Mouse (Mus musculus): Measurements from ENCODE around the gene Abca16. TPM values are rescaled to one million over a fixed set of nuclear protein-coding genes. Genes with fewer than 3 reads are reported as not detected.

Abca16 gene
- polyA plus RNA-seq (2014; fragmentation: Nextera tagmentation; extraction: Ambion mirVana): not detected in 2 replicates

DNA sequence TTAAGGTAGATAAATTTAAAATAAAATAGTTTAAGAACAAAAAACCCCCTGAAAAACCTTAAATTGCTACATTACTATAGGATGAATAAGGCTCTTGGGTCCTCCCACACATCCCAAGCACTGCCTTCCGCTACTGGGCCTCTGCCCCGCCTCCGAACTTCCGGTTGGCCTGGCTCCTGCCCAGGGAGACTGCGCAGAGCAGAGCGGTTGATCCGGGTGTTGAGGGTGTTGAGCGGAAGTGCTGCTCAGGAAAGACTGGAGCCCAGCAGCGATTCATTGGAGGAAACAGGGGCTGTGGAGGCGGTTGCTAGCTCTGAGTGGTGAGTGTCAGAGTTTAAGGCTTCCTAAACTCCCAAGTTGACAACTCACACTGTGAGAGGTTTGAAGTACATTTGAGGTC, at the start of gene Abca16:
Abca16 (plus strand) TSS at position 201 of the 400 bp plus-strand sequence.
- no peak within 1 kb of the TSS for H3K4me3 ChIP-seq (ENCODE audit: low read length)
- no peak within 1 kb of the TSS for H3K9ac ChIP-seq (ENCODE audit: low read depth, low read length)
- WGBS: 65% methylated on average over 10 of the region's 10 CpGs
- no peak within 1 kb of the TSS for H3K27ac ChIP-seq (ENCODE audit: low read depth, low read length)
- H3K4me1 ChIP-seq (ENCODE audit: control insufficient read depth, insufficient read depth, low read length): no peaks in the 10 kb centered on the region
- no peaks in the 10 kb centered on the region for H3K36me3 ChIP-seq (ENCODE audit: control insufficient read depth, insufficient read depth, low read length)
- H3K9me3 ChIP-seq (ENCODE audit: control insufficient read depth, low read length): no peaks in the 10 kb centered on the region
- H3K27me3 ChIP-seq (ENCODE audit: control insufficient read depth, insufficient read depth, low read length): no peaks in the 10 kb centered on the region
- no peak within 1 kb of the TSS for H3K4me2 ChIP-seq (replicated peaks; ENCODE audit: low read depth, low read length)
- no peak for ATAC-seq (ENCODE audit: low FRiP score, low TSS enrichment)

DNA sequence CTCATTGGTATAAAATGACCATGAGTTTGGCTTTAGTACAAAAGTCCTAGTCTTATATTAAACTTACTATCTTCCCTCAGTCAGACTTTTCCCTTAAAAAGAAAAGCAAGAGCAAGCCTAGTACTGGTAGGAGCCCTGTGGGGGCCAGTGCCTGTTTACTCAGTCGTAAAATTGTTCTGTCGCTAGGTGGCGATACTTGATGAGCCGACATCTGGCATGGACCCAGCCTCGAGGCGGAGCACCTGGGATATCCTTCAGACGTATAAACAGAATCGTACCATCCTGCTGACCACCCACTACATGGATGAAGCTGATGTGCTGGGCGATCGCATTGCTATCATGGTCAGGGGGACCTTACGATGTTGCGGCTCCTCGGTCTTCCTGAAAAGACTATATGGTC, 48.3 kb upstream of the Abca16 start:
- Histone ChIP-seq H3K27ac (ENCODE audit: low read depth, low read length) (no peak overlapping the region), H3K4me3 (ENCODE audit: low read length) (no peak overlapping the region), H3K4me2 (replicated peaks; ENCODE audit: low read depth, low read length) (no peak overlapping the region), H3K36me3 (ENCODE audit: control insufficient read depth, insufficient read depth, low read length) (no peaks in the 10 kb centered on the region), H3K9ac (ENCODE audit: low read depth, low read length) (no peak overlapping the region), H3K4me1 (ENCODE audit: control insufficient read depth, insufficient read depth, low read length) (no peaks in the 10 kb centered on the region), H3K9me3 (ENCODE audit: control insufficient read depth, low read length) (no peaks in the 10 kb centered on the region), H3K27me3 (ENCODE audit: control insufficient read depth, insufficient read depth, low read length) (no peaks in the 10 kb centered on the region)
- 40% methylated on average over 13 of the region's 13 CpGs for WGBS
- no peak for ATAC-seq (ENCODE audit: low FRiP score, low TSS enrichment)

- 87% methylated on average over 1 of the region's 1 CpGs for WGBS
- Histone ChIP-seq H3K9me3 (ENCODE audit: control insufficient read depth, low read length) (no peaks in the 10 kb centered on the region), H3K4me3 (ENCODE audit: low read length) (no peak overlapping the region), H3K4me2 (replicated peaks; ENCODE audit: low read depth, low read length) (no peak overlapping the region), H3K4me1 (ENCODE audit: control insufficient read depth, insufficient read depth, low read length) (no peaks in the 10 kb centered on the region), H3K9ac (ENCODE audit: low read depth, low read length) (no peak overlapping the region), H3K36me3 (ENCODE audit: control insufficient read depth, insufficient read depth, low read length) (no peaks in the 10 kb centered on the region), H3K27ac (ENCODE audit: low read depth, low read length) (no peak overlapping the region), H3K27me3 (ENCODE audit: control insufficient read depth, insufficient read depth, low read length) (no peaks in the 10 kb centered on the region)
- no peak for ATAC-seq (ENCODE audit: low FRiP score, low TSS enrichment)
Measured at GRCm38 (mm10) chr7:120412391-120412790, 2.9 kb downstream of the Abca16 start.

GRCm38 (mm10) chr7:120426625-120427024, 17.2 kb downstream of the Abca16 start:
- 23% methylated on average over 3 of the region's 3 CpGs for WGBS

DNA sequence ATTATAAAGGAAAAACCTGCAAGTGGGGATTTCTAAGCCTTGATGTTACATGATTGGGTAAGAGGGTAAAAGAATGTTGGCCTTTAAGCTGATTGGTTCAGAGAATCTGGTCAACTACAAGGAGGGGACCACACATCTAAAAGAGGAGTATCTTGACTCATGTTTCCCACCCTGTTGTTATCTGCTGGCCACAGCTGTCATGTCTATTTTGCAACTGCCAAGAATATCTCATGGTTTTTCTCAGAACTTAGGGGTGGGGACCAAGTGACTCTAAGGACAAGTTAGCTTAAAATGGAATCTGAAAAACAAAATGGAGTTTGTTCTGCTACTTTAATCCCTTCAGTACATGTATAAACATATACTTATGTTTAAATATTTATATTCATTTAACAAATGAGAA, 22.0 kb downstream of the Abca16 start:
- H3K27me3 ChIP-seq (ENCODE audit: control insufficient read depth, insufficient read depth, low read length): no peaks in the 10 kb centered on the region
- no peaks in the 10 kb centered on the region for H3K4me1 ChIP-seq (ENCODE audit: control insufficient read depth, insufficient read depth, low read length)
- H3K36me3 ChIP-seq (ENCODE audit: control insufficient read depth, insufficient read depth, low read length): no peaks in the 10 kb centered on the region
- no peak overlapping the region for H3K9ac ChIP-seq (ENCODE audit: low read depth, low read length)
- ATAC-seq (ENCODE audit: low FRiP score, low TSS enrichment): no peak
- H3K4me3 ChIP-seq (ENCODE audit: low read length): no peak overlapping the region
- H3K9me3 ChIP-seq (ENCODE audit: control insufficient read depth, low read length): no peaks in the 10 kb centered on the region
- no peak overlapping the region for H3K4me2 ChIP-seq (replicated peaks; ENCODE audit: low read depth, low read length)
- no peak overlapping the region for H3K27ac ChIP-seq (ENCODE audit: low read depth, low read length)

More at GRCm38 (mm10) chr7:120426625-120427024, 17.2 kb downstream of the Abca16 start:
- Histone ChIP-seq H3K27ac (ENCODE audit: low read depth, low read length) (no peak overlapping the region), H3K9ac (ENCODE audit: low read depth, low read length) (no peak overlapping the region), H3K9me3 (ENCODE audit: control insufficient read depth, low read length) (no peaks in the 10 kb centered on the region), H3K4me2 (replicated peaks; ENCODE audit: low read depth, low read length) (no peak overlapping the region), H3K27me3 (ENCODE audit: control insufficient read depth, insufficient read depth, low read length) (no peaks in the 10 kb centered on the region), H3K4me3 (ENCODE audit: low read length) (no peak overlapping the region), H3K4me1 (ENCODE audit: control insufficient read depth, insufficient read depth, low read length) (no peaks in the 10 kb centered on the region), H3K36me3 (ENCODE audit: control insufficient read depth, insufficient read depth, low read length) (no peaks in the 10 kb centered on the region)
- no peak for ATAC-seq (ENCODE audit: low FRiP score, low TSS enrichment)

GRCm38 (mm10) chr7:120503891-120504662, 94.6 kb downstream of the Abca16 start:
- no peak overlapping the region for H3K27ac ChIP-seq (ENCODE audit: low read depth, low read length)
- peak overlapping the region; percentile 48 for H3K9ac ChIP-seq (ENCODE audit: low read depth, low read length)
- 6% methylated on average over 31 of the region's 31 CpGs for WGBS
- H3K36me3 ChIP-seq (ENCODE audit: control insufficient read depth, insufficient read depth, low read length): no peaks in the 10 kb centered on the region
- no peaks in the 10 kb centered on the region for H3K27me3 ChIP-seq (ENCODE audit: control insufficient read depth, insufficient read depth, low read length)
- peak; percentile 73; the same call in 1 of the 2 replicates for ATAC-seq (ENCODE audit: low FRiP score, low TSS enrichment)
- H3K9me3 ChIP-seq (ENCODE audit: control insufficient read depth, low read length): no peaks in the 10 kb centered on the region
- H3K4me2 ChIP-seq (replicated peaks; ENCODE audit: low read depth, low read length): peak overlapping the region; percentile 81
- peak overlapping the region; percentile 40 for H3K4me3 ChIP-seq (ENCODE audit: low read length)
- H3K4me1 ChIP-seq (ENCODE audit: control insufficient read depth, insufficient read depth, low read length): no peaks in the 10 kb centered on the region

DNA sequence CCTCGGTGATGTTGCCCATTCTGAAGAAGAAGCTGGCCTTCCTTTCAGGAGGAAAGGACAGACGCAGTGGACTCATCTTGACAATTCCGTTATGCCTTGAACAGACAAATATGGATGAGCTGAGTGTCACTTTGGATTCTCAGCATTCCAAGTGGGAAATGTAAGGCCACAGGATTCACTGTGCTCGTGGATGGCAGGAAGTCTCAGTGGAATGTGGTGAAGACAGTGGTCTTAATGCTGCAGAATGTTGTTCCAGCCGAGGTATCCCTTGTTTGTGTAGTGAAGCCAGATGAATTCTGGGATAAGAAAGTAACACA, 95.2 kb downstream of the Abca16 start:
- H3K4me3 ChIP-seq (ENCODE audit: low read length): peak overlapping the region; percentile 40
- H3K4me2 ChIP-seq (replicated peaks; ENCODE audit: low read depth, low read length): peak overlapping the region; percentile 81
- ATAC-seq (ENCODE audit: low FRiP score, low TSS enrichment): no peak
- no peaks in the 10 kb centered on the region for H3K4me1 ChIP-seq (ENCODE audit: control insufficient read depth, insufficient read depth, low read length)
- 33% methylated on average over 5 of the region's 5 CpGs for WGBS
- no peaks in the 10 kb centered on the region for H3K27me3 ChIP-seq (ENCODE audit: control insufficient read depth, insufficient read depth, low read length)
- H3K9me3 ChIP-seq (ENCODE audit: control insufficient read depth, low read length): no peaks in the 10 kb centered on the region
- peak overlapping the region; percentile 48 for H3K9ac ChIP-seq (ENCODE audit: low read depth, low read length)
- no peak overlapping the region for H3K27ac ChIP-seq (ENCODE audit: low read depth, low read length)
- H3K36me3 ChIP-seq (ENCODE audit: control insufficient read depth, insufficient read depth, low read length): no peaks in the 10 kb centered on the region

DNA sequence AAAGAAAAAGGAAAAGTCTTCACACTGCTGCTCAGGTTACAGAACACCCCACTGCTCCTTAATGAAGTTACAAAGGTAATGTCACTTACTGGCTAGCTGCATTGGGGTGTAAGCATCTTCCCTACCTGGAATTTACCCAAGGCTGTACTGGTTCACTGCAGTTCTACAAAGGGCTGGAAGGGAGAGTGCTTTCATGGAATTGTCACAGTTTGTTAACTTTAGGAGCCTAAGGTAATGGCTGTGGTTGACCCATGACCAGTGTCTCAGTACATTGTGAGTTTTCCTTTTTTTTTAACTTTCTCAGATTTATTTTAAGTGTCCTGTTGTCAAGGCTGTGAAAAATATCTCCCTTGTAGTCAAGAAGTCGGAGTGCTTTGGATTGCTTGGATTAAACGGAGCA, 125.4 kb downstream of the Abca16 start:
- H3K9ac ChIP-seq (ENCODE audit: low read depth, low read length): no peak overlapping the region
- ATAC-seq (ENCODE audit: low FRiP score, low TSS enrichment): peak; percentile 89
- WGBS: 45% methylated on average over 2 of the region's 2 CpGs
- H3K27me3 ChIP-seq (ENCODE audit: control insufficient read depth, insufficient read depth, low read length): no peaks in the 10 kb centered on the region
- H3K9me3 ChIP-seq (ENCODE audit: control insufficient read depth, low read length): no peaks in the 10 kb centered on the region
- H3K36me3 ChIP-seq (ENCODE audit: control insufficient read depth, insufficient read depth, low read length): no peaks in the 10 kb centered on the region
- no peak overlapping the region for H3K4me3 ChIP-seq (ENCODE audit: low read length)
- no peak overlapping the region for H3K27ac ChIP-seq (ENCODE audit: low read depth, low read length)
- no peaks in the 10 kb centered on the region for H3K4me1 ChIP-seq (ENCODE audit: control insufficient read depth, insufficient read depth, low read length)
- no peak overlapping the region for H3K4me2 ChIP-seq (replicated peaks; ENCODE audit: low read depth, low read length)

GRCm38 (mm10) chr7:120552479-120553180, 143.2 kb downstream of the Abca16 start:
- no peak overlapping the region for H3K27ac ChIP-seq (ENCODE audit: low read depth, low read length)
- no peaks in the 10 kb centered on the region for H3K27me3 ChIP-seq (ENCODE audit: control insufficient read depth, insufficient read depth, low read length)
- no peak overlapping the region for H3K9ac ChIP-seq (ENCODE audit: low read depth, low read length)
- H3K4me2 ChIP-seq (replicated peaks; ENCODE audit: low read depth, low read length): no peak overlapping the region
- H3K9me3 ChIP-seq (ENCODE audit: control insufficient read depth, low read length): no peaks in the 10 kb centered on the region
- H3K4me1 ChIP-seq (ENCODE audit: control insufficient read depth, insufficient read depth, low read length): no peaks in the 10 kb centered on the region
- H3K36me3 ChIP-seq (ENCODE audit: control insufficient read depth, insufficient read depth, low read length): no peaks in the 10 kb centered on the region
- WGBS: 44% methylated on average over 12 of the region's 12 CpGs
- H3K4me3 ChIP-seq (ENCODE audit: low read length): no peak overlapping the region
- ATAC-seq (ENCODE audit: low FRiP score, low TSS enrichment): no peak

Measured in kidney, embryonic 14.5 days (tissue).